Mouse (Mus musculus) limb, embryonic 12.5 days (tissue): ENCODE results near the gene Arid3a. TPM values are rescaled to one million over a fixed set of nuclear protein-coding genes. Genes with fewer than 3 reads are reported as not detected.

Source experiments
- ATAC-seq: fragments of 200-750 bp; cut with Nextera tagmentation; 2 replicates; pipeline ENCODE4 v1.8.0; 2017; ENCODE audit warnings: low read depth, moderate TSS enrichment; ENCODE audit not compliant: insufficient number of reproducible peaks, insufficient read depth, low FRiP score, low TSS enrichment
- H3K27ac ChIP-seq: fragments of 300-500 bp; sonication (generic); 2 replicates; pipeline ENCODE4 v1.5.1; 2016; ENCODE audit warnings: mild to moderate bottlenecking, moderate library complexity
- H3K27me3 ChIP-seq: fragments of 300-500 bp; sonication (generic); 2 replicates; pipeline ENCODE4 v1.6.1; 2016; ENCODE audit warnings: mild to moderate bottlenecking, moderate library complexity
- H3K36me3 ChIP-seq: fragments of 300-500 bp; sonication (generic); 2 replicates; pipeline ENCODE4 v1.6.1; 2016; ENCODE audit warnings: mild to moderate bottlenecking, moderate library complexity
- H3K4me1 ChIP-seq: fragments of 300-500 bp; sonication (generic); replicated peaks from 2 replicates; pipeline ENCODE4 v1.6.1; 2016
- H3K4me2 ChIP-seq: fragments of 300-500 bp; sonication (generic); 2 replicates; pipeline ENCODE4 v1.6.1; 2016; ENCODE audit warnings: mild to moderate bottlenecking, moderate library complexity
- H3K4me3 ChIP-seq: fragments of 300-500 bp; sonication (generic); replicated peaks from 2 replicates; pipeline ENCODE4 v1.5.1; 2016; ENCODE audit warnings: mild to moderate bottlenecking
- H3K9ac ChIP-seq: fragments of 300-500 bp; sonication (generic); replicated peaks from 2 replicates; pipeline ENCODE4 v1.6.1; 2016; ENCODE audit warnings: mild to moderate bottlenecking, moderate library complexity
- H3K9me3 ChIP-seq: fragments of 300-500 bp; sonication (generic); 2 replicates; pipeline ENCODE4 v1.6.1; 2016; ENCODE audit warnings: mild to moderate bottlenecking, moderate library complexity
- WGBS: fragments of 180-500 bp; shearing (Covaris S2); methylation state at CpG from one replicate; pipeline ENCODE4 v1.1.7; 2016; 5-methylcytosine and 5-hydroxymethylcytosine counted together
- polyA plus RNA-seq: library from polyadenylated mRNA; unstranded; fragments of >200 nt; fragmentation: Nextera tagmentation; extraction: Ambion mirVana; gene quantifications from 2 replicates; pipeline ENCODE4 v1.2.1, GENCODE M21; 2016

Gene Arid3a
- polyA plus RNA-seq, 1 experiment from 2014 or later: 8.6 TPM

DNA sequence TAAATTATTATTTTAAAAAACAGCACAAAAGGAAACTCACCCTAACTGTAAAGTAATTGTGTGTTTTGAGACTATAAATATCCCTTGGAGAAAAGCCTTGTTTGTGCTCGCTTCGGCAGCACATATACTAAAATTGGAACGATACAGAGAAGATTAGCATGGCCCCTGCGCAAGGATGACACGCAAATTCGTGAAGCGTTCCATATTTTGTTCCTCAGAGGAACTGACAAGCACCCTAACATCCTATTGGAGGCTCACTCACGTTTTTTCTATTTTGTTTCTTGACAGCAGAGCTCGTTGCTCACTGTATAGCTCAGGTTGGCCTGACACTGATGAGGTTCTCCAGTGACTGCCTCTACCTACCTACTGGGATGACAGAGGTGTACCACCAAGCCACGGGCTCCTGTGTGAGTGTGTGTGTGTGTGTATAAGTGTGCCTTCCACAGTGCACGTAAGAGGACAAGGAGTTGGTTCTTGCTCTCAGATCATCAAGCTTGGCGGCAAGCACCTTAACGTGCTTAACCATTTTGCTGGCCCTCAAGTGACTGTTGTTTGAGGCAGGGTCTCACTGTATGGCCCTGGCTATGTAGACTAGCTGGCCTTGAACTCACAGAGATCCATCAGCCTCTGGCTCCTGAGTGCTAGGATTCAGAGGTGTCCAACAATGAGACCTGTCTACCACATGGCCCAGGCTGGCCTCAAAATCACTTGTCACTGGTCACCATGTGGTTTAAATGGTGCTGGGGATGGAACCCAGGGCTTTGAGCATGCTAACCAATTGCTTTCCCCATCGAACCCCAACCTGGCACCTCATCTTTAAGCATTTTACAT is 17.5 kb upstream of the Arid3a start:
- H3K9ac ChIP-seq: no peak overlapping the region
- peak overlapping the region; percentile 16; the same call in 1 of the 2 replicates for H3K4me3 ChIP-seq
- no peaks in the 10 kb centered on the region for H3K9me3 ChIP-seq
- 0 out of 2 replicates have a peak, but pooled peaks cover 3% of the 10 kb centered on the region for H3K27me3 ChIP-seq
- H3K36me3 ChIP-seq: peaks cover 59% of the 10 kb centered on the region
- peaks cover 14% of the 10 kb centered on the region; the same call in 1 of the 2 replicates for H3K4me1 ChIP-seq
- ATAC-seq: no peak
- peak overlapping the region; percentile 45 for H3K4me2 ChIP-seq
- H3K27ac ChIP-seq: peak overlapping the region; percentile 67
- 25% methylated on average over 14 of the region's 14 CpGs for WGBS

DNA sequence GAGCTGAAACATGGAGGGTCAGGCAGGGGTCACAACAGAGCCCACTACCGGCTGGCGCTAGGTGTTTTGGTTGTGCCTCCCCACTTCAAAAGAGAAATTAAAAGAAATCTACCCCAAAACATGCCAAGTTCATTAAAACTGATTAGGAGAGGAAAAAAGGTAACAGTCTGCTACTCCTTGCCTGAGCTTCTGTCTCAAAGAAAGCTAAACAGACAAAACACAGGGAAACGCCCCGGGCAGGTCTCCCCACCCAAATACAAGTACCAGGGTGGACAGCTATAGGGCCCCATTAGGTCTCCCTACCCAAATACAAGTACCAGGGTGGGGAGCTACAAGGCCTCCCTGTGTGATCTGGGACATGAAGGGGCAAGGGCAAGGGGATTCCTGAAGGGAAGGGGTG is 16.3 kb upstream of the Arid3a start, which contains the start of gene Gm26602:
Gene Gm26602 (plus strand): TSS at position 301 of the 400 bp plus-strand sequence.
- Histone ChIP-seq H3K4me2 (no peak within 1 kb of the TSS), H3K36me3 (peaks cover 47% of the 10 kb centered on the region), H3K4me3 (no peak within 1 kb of the TSS), H3K27ac (peak within 1 kb of the TSS; percentile 67; the same call in 1 of the 2 replicates), H3K9ac (0 out of 2 replicates have a peak within 1 kb of the TSS, but pooled peaks have one; percentile 23), H3K9me3 (no peaks in the 10 kb centered on the region), H3K4me1 (peaks cover 25% of the 10 kb centered on the region), H3K27me3 (0 out of 2 replicates have a peak, but pooled peaks cover 3% of the 10 kb centered on the region)
- ATAC-seq: no peak
- 90% methylated on average over 4 of the region's 4 CpGs for WGBS

DNA sequence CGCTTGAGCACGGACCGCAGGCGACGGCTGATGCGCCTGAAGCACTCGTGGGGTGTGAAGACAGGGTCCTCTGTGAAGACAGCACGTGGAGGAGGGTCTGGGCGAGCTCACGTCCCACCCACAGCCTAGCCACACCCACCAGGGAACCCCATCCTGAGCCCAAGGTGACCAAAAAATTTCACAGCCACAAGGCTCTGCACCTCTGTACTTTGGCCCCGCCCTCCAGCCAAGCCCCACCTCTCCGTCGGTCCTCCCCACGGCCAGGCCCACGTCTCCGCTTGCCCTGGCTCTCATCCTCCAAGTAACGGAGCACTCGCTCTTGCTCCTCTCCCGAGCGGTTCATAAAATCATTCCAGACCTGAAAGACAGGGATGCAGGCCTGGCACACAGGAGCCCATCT is 14.4 kb upstream of the Arid3a start:
- WGBS: 62% methylated on average over 20 of the region's 20 CpGs
- Histone ChIP-seq H3K9ac (no peak overlapping the region), H3K4me1 (peaks cover 31% of the 10 kb centered on the region), H3K36me3 (peaks cover 30% of the 10 kb centered on the region), H3K27me3 (peaks cover 2% of the 10 kb centered on the region), H3K4me2 (no peak overlapping the region), H3K4me3 (no peak overlapping the region), H3K9me3 (no peaks in the 10 kb centered on the region), H3K27ac (no peak overlapping the region)
- no peak for ATAC-seq

DNA sequence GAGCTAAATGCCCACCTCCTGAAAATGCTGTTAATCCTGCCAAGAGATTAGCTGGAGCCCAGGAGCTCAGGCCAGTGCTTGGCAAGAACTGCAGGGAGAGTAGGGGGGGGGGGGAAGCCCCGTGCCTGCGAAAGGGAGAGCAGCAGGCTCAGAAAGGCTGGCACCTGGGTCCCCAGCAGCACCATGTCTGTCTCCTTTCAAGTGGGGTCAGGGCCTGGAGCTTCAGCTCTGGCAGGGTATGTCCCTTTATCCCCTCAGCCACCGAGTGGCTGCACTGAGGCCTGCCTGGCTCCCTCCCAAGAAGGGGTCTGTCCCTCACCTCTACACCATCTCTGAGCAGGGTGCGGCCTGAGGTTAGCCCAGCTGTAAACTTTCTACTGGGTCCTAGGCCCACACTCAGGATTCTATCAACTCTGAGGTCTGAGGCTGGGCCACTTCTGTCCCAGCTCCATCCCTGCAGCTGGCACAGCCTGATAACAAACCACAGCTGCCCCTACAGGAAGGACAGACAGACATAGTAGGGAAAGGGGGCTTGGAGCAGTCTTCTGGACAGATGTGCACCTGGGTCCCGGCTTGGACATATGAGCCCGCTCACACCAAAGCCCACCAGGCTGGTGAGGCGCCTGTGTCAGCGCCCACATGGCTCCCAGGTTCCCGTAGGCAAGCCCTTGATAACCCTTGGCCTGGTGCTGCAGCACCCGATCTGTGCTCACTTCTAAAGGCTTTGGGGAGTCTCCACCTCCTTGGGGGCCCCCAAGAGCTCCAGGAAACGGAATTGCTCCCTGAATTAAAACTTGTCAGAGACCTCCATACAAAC is 12.5 kb upstream of the Arid3a start:
- 73% methylated on average over 11 of the region's 11 CpGs for WGBS
- peaks cover 30% of the 10 kb centered on the region for H3K36me3 ChIP-seq
- peaks cover 39% of the 10 kb centered on the region for H3K4me1 ChIP-seq
- no peak overlapping the region for H3K4me3 ChIP-seq
- H3K4me2 ChIP-seq: peak overlapping the region; percentile 95; the same call in 1 of the 2 replicates
- no peak overlapping the region for H3K9ac ChIP-seq
- no peaks in the 10 kb centered on the region for H3K9me3 ChIP-seq
- H3K27me3 ChIP-seq: peaks cover 22% of the 10 kb centered on the region
- no peak for ATAC-seq
- H3K27ac ChIP-seq: 0 out of 2 replicates have a peak overlapping the region, but pooled peaks have one; percentile 1

DNA sequence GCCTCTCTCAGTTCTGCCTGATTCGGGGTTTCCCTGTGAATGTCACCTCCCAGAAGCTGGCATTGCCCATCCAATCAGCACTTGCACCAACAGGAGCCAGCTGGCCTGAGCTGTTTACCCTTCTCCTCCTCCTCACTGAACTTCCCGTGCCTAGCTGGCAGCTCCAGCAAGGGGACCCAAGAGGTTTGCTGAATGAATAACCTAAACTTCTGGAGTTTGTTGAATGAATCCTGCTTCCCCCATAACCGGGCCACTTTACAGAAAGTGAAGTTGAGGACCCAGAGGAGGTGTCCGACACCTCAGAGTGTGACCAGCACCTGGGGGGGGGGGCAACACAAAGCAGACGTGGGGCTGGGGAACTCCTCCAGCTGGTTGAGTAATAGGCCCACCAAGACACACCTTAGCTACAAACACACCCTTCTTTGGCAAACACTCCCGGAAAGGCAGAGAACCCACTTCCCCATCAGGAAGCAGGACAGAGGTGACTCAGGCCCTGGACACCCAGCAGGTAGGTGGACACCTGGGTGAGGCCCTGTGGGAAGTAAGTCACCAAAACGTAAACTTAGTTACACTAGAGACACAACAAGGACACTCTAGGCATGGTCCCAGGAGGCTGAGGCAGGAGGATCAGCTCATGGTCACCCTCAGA is 11.8 kb upstream of the Arid3a start:
- Histone ChIP-seq H3K36me3 (peaks cover 30% of the 10 kb centered on the region), H3K9ac (0 out of 2 replicates have a peak overlapping the region, but pooled peaks have one; percentile 27), H3K27me3 (peaks cover 29% of the 10 kb centered on the region), H3K27ac (no peak overlapping the region), H3K4me3 (peak overlapping the region; percentile 82; the same call in 1 of the 2 replicates), H3K9me3 (no peaks in the 10 kb centered on the region), H3K4me2 (peak overlapping the region; percentile 95), H3K4me1 (peaks cover 43% of the 10 kb centered on the region)
- WGBS: 75% methylated on average over 7 of the region's 7 CpGs
- no peak for ATAC-seq

DNA sequence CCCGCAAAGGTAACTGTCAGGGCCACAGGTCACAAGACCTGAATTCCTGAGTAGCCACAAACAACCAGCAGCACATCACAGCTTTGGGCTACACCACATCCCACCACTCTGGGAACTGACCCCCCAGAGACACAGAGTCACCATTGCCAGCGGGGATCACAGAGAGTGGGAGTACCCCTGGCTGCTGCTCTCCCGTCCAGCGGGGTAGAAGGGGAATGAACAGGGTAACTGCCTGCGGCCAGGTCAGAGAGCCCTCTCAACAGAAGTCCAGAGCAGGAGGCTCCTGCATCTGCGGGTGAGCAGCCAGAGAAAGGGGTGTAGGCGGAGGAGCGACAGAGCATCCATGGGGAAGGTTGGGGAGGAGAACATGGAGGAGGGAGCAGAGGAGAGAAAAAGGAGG is 10.8 kb upstream of the Arid3a start:
- Histone ChIP-seq H3K9me3 (no peaks in the 10 kb centered on the region), H3K4me1 (peaks cover 53% of the 10 kb centered on the region), H3K27ac (peak overlapping the region; percentile 68), H3K9ac (peak overlapping the region; percentile 95), H3K4me3 (peak overlapping the region; percentile 82), H3K36me3 (peaks cover 21% of the 10 kb centered on the region), H3K4me2 (peak overlapping the region; percentile 95), H3K27me3 (peaks cover 39% of the 10 kb centered on the region)
- 7% methylated on average over 8 of the region's 8 CpGs for WGBS
- ATAC-seq: no peak

DNA sequence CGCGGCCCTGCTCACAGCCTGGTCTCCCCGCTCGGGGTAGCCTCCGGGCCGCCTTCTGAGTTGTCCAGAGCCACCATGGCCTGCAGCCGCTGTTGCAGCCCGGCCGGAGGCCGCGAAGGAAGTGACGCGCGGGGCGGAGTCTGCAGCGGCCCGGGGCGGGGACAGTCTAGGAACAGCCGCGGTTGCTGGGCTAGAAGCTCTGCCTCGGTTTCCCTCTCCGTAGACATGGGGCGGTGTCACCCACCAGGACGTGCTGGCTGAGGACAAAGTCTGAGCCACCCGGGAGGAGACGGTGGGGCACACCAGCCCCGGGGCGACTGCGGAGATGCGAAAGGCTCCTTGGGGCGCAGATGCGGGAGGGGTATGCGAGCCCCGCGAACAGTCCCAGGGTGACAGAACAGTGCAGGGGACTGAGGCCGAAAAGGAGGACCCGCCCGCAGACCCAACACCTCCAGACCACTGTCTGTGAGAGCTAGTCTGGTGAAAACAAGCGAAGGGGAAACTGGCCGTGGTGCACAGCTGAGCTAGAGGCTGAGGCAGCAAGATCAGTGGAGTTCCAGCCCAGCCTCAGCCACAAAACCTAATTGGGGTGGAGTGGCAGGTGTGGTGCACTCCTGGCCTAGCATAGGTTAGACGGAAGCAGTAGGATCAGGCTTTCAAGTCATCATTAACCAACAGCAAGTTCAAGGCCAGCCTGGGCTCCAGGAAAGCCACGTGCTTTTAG is 9.9 kb upstream of the Arid3a start, which contains the start of gene Kiss1r:
Gene Kiss1r (plus strand): TSS at position 164 of the 724 bp plus-strand sequence.
- peak; percentile 82 for ATAC-seq
- no peaks in the 10 kb centered on the region for H3K9me3 ChIP-seq
- H3K4me1 ChIP-seq: peaks cover 61% of the 10 kb centered on the region
- peak within 1 kb of the TSS; percentile 82 for H3K4me3 ChIP-seq
- H3K4me2 ChIP-seq: peak within 1 kb of the TSS; percentile 95
- WGBS: 3% methylated on average over 42 of the region's 42 CpGs
- peaks cover 48% of the 10 kb centered on the region for H3K27me3 ChIP-seq
- H3K27ac ChIP-seq: peak within 1 kb of the TSS; percentile 68
- H3K9ac ChIP-seq: peak within 1 kb of the TSS; percentile 95
- peaks cover 12% of the 10 kb centered on the region for H3K36me3 ChIP-seq

DNA sequence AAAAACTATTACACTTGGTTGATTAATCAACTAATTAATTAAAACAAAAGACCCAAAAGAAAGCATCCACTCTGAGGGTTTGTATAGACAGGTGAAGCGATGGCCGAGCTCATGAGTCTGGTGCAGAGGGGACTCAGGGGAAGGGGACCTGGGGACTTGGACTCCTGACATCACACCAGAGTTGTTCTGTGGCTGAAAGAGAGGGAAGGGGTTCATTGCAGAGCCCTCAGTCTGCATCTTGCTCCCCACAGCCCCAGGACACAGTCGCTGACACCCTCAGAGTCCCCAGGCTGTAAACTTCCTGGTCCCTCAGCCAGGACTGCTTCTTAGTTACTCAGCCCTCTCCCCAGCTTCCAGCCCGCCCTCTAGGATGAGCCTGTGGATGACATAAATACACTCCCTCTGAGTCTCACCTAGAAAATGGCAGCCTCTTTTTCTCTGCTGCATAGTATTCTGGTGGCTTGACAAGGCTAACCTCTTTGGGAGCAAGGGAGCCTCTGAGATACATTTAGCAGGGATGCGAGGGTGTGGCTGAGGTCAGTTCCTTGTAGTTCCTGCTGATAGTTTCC is 9.2 kb upstream of the Arid3a start:
- 73% methylated on average over 5 of the region's 5 CpGs for WGBS
- Histone ChIP-seq H3K27me3 (peaks cover 55% of the 10 kb centered on the region), H3K9me3 (no peaks in the 10 kb centered on the region; the same call in 1 of the 2 replicates), H3K4me1 (peaks cover 61% of the 10 kb centered on the region), H3K4me2 (peak overlapping the region; percentile 95), H3K36me3 (peaks cover 6% of the 10 kb centered on the region), H3K9ac (no peak overlapping the region; the same call in 1 of the 2 replicates), H3K27ac (no peak overlapping the region), H3K4me3 (peak overlapping the region; percentile 82)
- no peak for ATAC-seq

DNA sequence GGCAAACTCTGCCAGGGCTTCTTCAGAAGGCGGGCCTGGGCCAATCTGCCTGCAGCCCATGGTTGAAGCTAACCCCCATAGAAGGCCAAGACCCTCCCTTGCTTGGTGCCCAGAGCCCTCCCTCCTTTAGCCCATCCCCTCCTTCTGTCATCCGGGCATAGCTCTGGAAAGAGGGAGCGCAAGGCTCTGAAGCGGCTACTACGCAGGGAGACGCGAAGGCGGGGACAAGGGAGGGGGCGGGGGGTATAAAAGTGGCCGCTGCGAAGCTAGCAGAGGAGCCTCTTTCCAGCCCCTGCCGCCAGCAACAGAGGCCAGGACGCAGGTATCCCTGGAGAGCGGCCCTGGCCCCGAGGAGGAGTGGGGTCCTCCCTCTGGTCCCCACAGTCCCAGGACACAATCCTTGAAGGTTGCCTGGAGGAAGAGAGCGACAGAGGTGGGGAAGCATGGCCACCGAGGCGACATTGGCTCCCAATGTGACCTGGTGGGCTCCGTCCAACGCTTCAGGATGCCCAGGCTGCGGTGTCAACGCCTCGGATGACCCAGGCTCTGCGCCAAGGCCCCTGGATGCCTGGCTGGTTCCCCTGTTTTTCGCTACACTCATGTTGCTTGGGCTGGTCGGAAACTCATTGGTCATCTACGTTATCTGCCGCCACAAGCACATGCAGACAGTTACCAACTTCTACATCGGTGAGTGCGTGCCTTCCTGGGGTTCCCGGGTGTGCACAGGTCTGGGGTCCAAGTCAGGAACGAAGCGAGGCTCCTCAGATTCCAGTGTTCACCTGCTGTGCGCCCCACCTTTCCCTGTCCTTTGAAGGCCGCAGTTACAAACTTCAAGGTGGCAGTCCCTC is 8.4 kb upstream of the Arid3a start:
- Histone ChIP-seq H3K4me2 (peak overlapping the region; percentile 46), H3K4me1 (peaks cover 61% of the 10 kb centered on the region), H3K9ac (peak overlapping the region; percentile 34; the same call in 1 of the 2 replicates), H3K9me3 (no peaks in the 10 kb centered on the region; the same call in 1 of the 2 replicates), H3K36me3 (no peaks in the 10 kb centered on the region), H3K27ac (no peak overlapping the region), H3K27me3 (peaks cover 63% of the 10 kb centered on the region), H3K4me3 (peak overlapping the region; percentile 31)
- no peak for ATAC-seq
- 4% methylated on average over 35 of the region's 35 CpGs for WGBS
